Mouse (Mus musculus) lung, postnatal 0 days (tissue): ENCODE results near the gene Syngr2.

Experiments
- CTCF ChIP-seq: IDR thresholded peaks from 2 replicates; pipeline ENCODE4 v1.5.1; 2016; ENCODE audit warnings: antibody characterized with exemption, mild to moderate bottlenecking
- EP300 ChIP-seq: IDR thresholded peaks from 2 replicates; pipeline ENCODE4 v1.6.1; 2016; ENCODE audit warnings: antibody characterized with exemption, mild to moderate bottlenecking, control low read depth

DNA sequence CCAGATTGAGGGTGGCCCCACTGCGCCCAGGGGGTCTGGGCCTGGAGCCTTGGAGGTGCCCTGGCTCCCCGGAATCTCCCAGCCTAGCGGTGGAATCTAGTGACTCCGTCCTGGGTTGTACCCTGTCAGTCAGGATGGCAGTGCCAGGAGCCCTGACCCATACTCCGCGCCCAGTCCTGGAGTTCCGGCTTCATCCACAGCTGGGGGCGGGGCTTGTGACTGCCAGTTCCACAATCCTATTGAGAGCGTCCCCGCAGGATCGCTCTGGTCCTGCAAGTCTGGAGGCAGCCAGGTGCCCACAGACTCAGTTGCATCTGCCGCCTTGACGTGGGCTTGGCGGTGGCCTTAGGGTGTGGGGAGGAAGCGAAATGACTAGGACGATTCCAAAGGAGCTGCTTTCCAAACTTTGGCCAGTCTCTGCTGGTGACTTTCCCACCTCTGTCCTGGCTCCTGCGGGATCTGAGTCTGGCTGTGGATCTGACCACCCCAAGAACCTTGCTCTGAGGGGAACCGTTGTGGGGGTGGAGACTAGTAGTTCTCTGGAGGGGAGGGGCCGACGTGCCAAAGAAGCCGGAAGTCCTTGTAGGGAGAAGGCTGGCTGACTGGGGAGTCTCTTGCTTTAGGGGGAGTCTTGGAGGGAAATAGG is 1.1 kb downstream of the Syngr2 start:
- TF ChIP-seq CTCF: peak; percentile 79
- TF ChIP-seq EP300: no peak
